Mouse (Mus musculus) forebrain, embryonic 14.5 days (tissue): Measurements from ENCODE around the gene Zfp36. TPM values are rescaled to one million over a fixed set of nuclear protein-coding genes. Genes with fewer than 3 reads are reported as not detected.

Experiments used
- ATAC-seq: fragments of 200-750 bp; cut with Nextera tagmentation; 2 replicates; pipeline ENCODE4 v1.8.0; 2017; ENCODE audit warnings: mild to moderate bottlenecking, moderate library complexity
- DNase-seq: peaks from one replicate; pipeline ENCODE4 v3.0.0-alpha.2; 2015; ENCODE audit warnings: low spot score
- H3K27ac ChIP-seq: fragments of 300-500 bp; sonication (generic); 2 replicates; pipeline ENCODE4 v1.5.1; 2014; ENCODE audit warnings: low read depth, mild to moderate bottlenecking, control low read depth, low read length, moderate library complexity
- H3K27me3 ChIP-seq: fragments of 300-500 bp; sonication (generic); replicated peaks from 2 replicates; pipeline ENCODE4 v1.6.1; 2014; ENCODE audit warnings: low read length, control low read depth, mixed read lengths; ENCODE audit not compliant: control insufficient read depth, insufficient read depth
- H3K36me3 ChIP-seq: fragments of 300-500 bp; sonication (generic); 2 replicates; pipeline ENCODE4 v1.6.1; 2014; ENCODE audit warnings: low read length, control low read depth; ENCODE audit not compliant: control insufficient read depth, insufficient read depth
- H3K4me1 ChIP-seq: fragments of 300-500 bp; sonication (generic); 2 replicates; pipeline ENCODE4 v1.6.1; 2014; ENCODE audit warnings: antibody characterized with exemption, low read length, control low read depth; ENCODE audit not compliant: control insufficient read depth, insufficient read depth
- H3K4me2 ChIP-seq: fragments of 300-500 bp; sonication (generic); 2 replicates; pipeline ENCODE4 v1.6.1; 2014; ENCODE audit warnings: mild to moderate bottlenecking, control low read depth, low read length
- H3K4me3 ChIP-seq: fragments of 300-500 bp; sonication (generic); 2 replicates; pipeline ENCODE4 v1.5.1; 2014; ENCODE audit warnings: low read depth, low read length, control low read depth
- H3K9ac ChIP-seq: fragments of 300-500 bp; sonication (generic); 2 replicates; pipeline ENCODE4 v1.6.1; 2014; ENCODE audit warnings: mild to moderate bottlenecking, low read length, control low read depth, moderate library complexity
- H3K9me3 ChIP-seq: fragments of 300-500 bp; sonication (generic); replicated peaks from 2 replicates; pipeline ENCODE4 v1.6.1; 2016; ENCODE audit warnings: low read length, control low read depth, mixed read lengths; ENCODE audit not compliant: control insufficient read depth
- WGBS: fragments of 180-500 bp; shearing (Covaris S2); extraction: QIAGEN DNeasy Blood & Tissue Kit; methylation state at CpG from one replicate; pipeline ENCODE4 v1.1.7; 2014; 5-methylcytosine and 5-hydroxymethylcytosine counted together
- polyA plus RNA-seq: library from polyadenylated mRNA; unstranded; fragments of >200 nt; fragmentation: Nextera tagmentation; extraction: Ambion mirVana; gene quantifications from 2 replicates; pipeline ENCODE4 v1.2.1, GENCODE M21; 2014

Gene Zfp36
- polyA plus RNA-seq, 1 experiment from 2014 or later: 3.3 TPM

- H3K27me3 ChIP-seq: no peaks in the 10 kb centered on the region
- H3K27ac ChIP-seq: peak overlapping the region; percentile 79
- H3K9me3 ChIP-seq: no peaks in the 10 kb centered on the region
- 81% methylated on average over 19 of the region's 19 CpGs for WGBS
- peaks cover 8% of the 10 kb centered on the region; the same call in 1 of the 2 replicates for H3K36me3 ChIP-seq
- peak overlapping the region; percentile 97; the same call in 1 of the 2 replicates for H3K9ac ChIP-seq
- H3K4me1 ChIP-seq: 0 out of 2 replicates have a peak, but pooled peaks cover 4% of the 10 kb centered on the region
- peak; percentile 30 for DNase-seq
- H3K4me2 ChIP-seq: peak overlapping the region; percentile 84
- H3K4me3 ChIP-seq: peak overlapping the region; percentile 91
- no peak for ATAC-seq
These were observed 40.7 kb downstream of the Zfp36 start for GRCm38 (mm10) chr7:28339213-28339917.

- Histone ChIP-seq H3K9ac (peak within 1 kb of the TSS; percentile 97), H3K9me3 (no peaks in the 10 kb centered on the region), H3K36me3 (peaks cover 8% of the 10 kb centered on the region; the same call in 1 of the 2 replicates), H3K4me1 (0 out of 2 replicates have a peak, but pooled peaks cover 4% of the 10 kb centered on the region), H3K4me3 (peak within 1 kb of the TSS; percentile 91), H3K4me2 (peak within 1 kb of the TSS; percentile 84), H3K27ac (peak within 1 kb of the TSS; percentile 82), H3K27me3 (no peaks in the 10 kb centered on the region)
- peak; percentile 100 for DNase-seq
- ATAC-seq: peak; percentile 99
- WGBS: under 1% methylated on average over 77 of the region's 77 CpGs
These were observed 41.7 kb downstream of the Zfp36 start, which contains the start of gene Supt5 for GRCm38 (mm10) chr7:28338108-28338998. Supt5 (minus strand) TSS chr7:28338746.

- H3K4me3 ChIP-seq: no peak overlapping the region
- no peaks in the 10 kb centered on the region for H3K9me3 ChIP-seq
- H3K9ac ChIP-seq: no peak overlapping the region
- ATAC-seq: no peak
- 83% methylated on average over 2 of the region's 2 CpGs for whole genome bisulfite sequencing
- 0 out of 2 replicates have a peak, but pooled peaks cover 4% of the 10 kb centered on the region for H3K4me1 ChIP-seq
- H3K27ac ChIP-seq: no peak overlapping the region
- no peak overlapping the region for H3K4me2 ChIP-seq
- no peaks in the 10 kb centered on the region for H3K27me3 ChIP-seq
- H3K36me3 ChIP-seq: peaks cover 25% of the 10 kb centered on the region
- no peak for DNase-seq
These were observed 44.6 kb downstream of the Zfp36 start for GRCm38 (mm10) chr7:28335471-28335870.

- Histone ChIP-seq H3K9ac (no peak overlapping the region), H3K4me3 (no peak overlapping the region), H3K36me3 (peaks cover 34% of the 10 kb centered on the region), H3K27me3 (no peaks in the 10 kb centered on the region), H3K9me3 (no peaks in the 10 kb centered on the region), H3K4me2 (no peak overlapping the region), H3K27ac (no peak overlapping the region), H3K4me1 (0 out of 2 replicates have a peak, but pooled peaks cover 4% of the 10 kb centered on the region)
- no peak for ATAC-seq
- 86% methylated on average over 4 of the region's 4 CpGs for WGBS
- no peak for DNase-seq
These were observed 45.5 kb downstream of the Zfp36 start for GRCm38 (mm10) chr7:28334534-28334933.

DNA sequence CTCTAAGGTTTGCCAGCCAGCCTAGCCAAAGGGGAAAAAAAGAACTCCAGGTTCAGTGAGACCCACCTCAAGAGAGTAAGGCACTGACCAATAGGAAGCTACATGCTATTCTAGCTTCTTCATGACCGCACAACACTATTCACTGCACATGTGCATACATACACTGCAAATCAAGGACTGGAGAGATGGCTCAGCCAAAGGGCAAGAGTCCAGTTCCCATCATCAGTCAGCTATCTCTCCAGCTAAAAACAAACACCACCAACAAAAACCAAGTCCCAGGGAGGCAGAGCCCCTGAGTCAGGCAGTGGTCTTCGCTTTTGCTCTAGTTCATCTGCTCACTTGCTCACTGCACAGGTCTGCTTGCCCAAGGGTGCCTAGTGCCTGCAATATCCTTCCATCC, 51.8 kb downstream of the Zfp36 start:
- ATAC-seq (no peak), DNase-seq (no peak)
- H3K27ac ChIP-seq: no peak overlapping the region
- no peak overlapping the region for H3K4me2 ChIP-seq
- H3K9me3 ChIP-seq: no peaks in the 10 kb centered on the region
- H3K4me1 ChIP-seq: no peaks in the 10 kb centered on the region
- H3K9ac ChIP-seq: no peak overlapping the region
- WGBS: 96% methylated on average over 2 of the region's 2 CpGs
- peaks cover 86% of the 10 kb centered on the region for H3K36me3 ChIP-seq
- no peak overlapping the region for H3K4me3 ChIP-seq
- H3K27me3 ChIP-seq: no peaks in the 10 kb centered on the region

Other genes with a start within 250 kb of the Zfp36 start
- 36.0 and 38.3 TPM in 2 replicates for gene Fbl, start 210.5 kb downstream of the Zfp36 start, polyA plus RNA-seq
- gene Dyrk1b, start 200.8 kb downstream of the Zfp36 start, polyA plus RNA-seq: 9.9 and 13.7 TPM in 2 replicates
- gene Eid2, start 112.4 kb downstream of the Zfp36 start, polyA plus RNA-seq: 6.0 and 8.6 TPM in 2 replicates
- 33.3 and 35.1 TPM in 2 replicates for gene Eid2b, start 102.5 kb downstream of the Zfp36 start, polyA plus RNA-seq
- gene Selenov, start 89.1 kb downstream of the Zfp36 start, polyA plus RNA-seq: 0.22 and 0.23 TPM in 2 replicates
- 14.2 and 16.3 TPM in 2 replicates for gene Dll3, start 78.0 kb downstream of the Zfp36 start, polyA plus RNA-seq
- 163 and 171 TPM in 2 replicates for gene Timm50, start 68.2 kb downstream of the Zfp36 start, polyA plus RNA-seq
- gene Supt5, start 41.5 kb downstream of the Zfp36 start, polyA plus RNA-seq: 62.6 and 77.8 TPM in 2 replicates
- 539 and 750 TPM in 2 replicates for gene Rps16, start 29.6 kb downstream of the Zfp36 start, polyA plus RNA-seq
- gene Plekhg2, start 7.7 kb downstream of the Zfp36 start, polyA plus RNA-seq: 17.7 and 27.5 TPM in 2 replicates
- gene Med29, start 12.5 kb upstream of the Zfp36 start, polyA plus RNA-seq: 42.3 and 52.9 TPM in 2 replicates
- 59.3 and 73.1 TPM in 2 replicates for gene Paf1, start 12.7 kb upstream of the Zfp36 start, polyA plus RNA-seq
- gene Gmfg, start 57.2 kb upstream of the Zfp36 start, polyA plus RNA-seq: 3.3 and 4.9 TPM in 2 replicates
- gene Lrfn1, start 71.7 kb upstream of the Zfp36 start, polyA plus RNA-seq: 8.7 and 9.8 TPM in 2 replicates
- gene Ifnl2, start 130.2 kb upstream of the Zfp36 start, polyA plus RNA-seq: not detected in 2 replicates
- gene Ifnl3, start 142.6 kb upstream of the Zfp36 start, polyA plus RNA-seq: not detected in 2 replicates
- not detected in 2 replicates for gene Sycn, start 160.6 kb upstream of the Zfp36 start, polyA plus RNA-seq
- gene Nccrp1, start 167.0 kb upstream of the Zfp36 start, polyA plus RNA-seq: not detected in 2 replicates
- 20.1 and 24.1 TPM in 2 replicates for gene Samd4b, start 217.9 kb upstream of the Zfp36 start, polyA plus RNA-seq
- gene Pak4, start 217.9 kb upstream of the Zfp36 start, polyA plus RNA-seq: 12.6 and 16.0 TPM in 2 replicates